Mouse (Mus musculus) left cerebral cortex, postnatal 25 days (tissue): ENCODE data around the gene Ms4a7. TPM values are rescaled to one million over a fixed set of nuclear protein-coding genes. Genes with fewer than 3 reads are reported as not detected.
"Not testable (repeated sequence)": the region's sequence is repeated elsewhere in the genome, so short reads cannot be mapped to it uniquely, and the experiment has no call there.

ENCODE experiments used
- DNase-seq, 2 experiments: peaks; one replicate each; pipeline ENCODE4 v3.0.0; 2022; ENCODE audit warnings: low spot score in 2 of 2, mixed read lengths in 1 of 2
- intact Hi-C: fragments of 180-260 bp; cut with DNase I; formaldehyde crosslinking; loops from one replicate; pipeline ENCODE4 v1.15.1; 2025
- total RNA-seq, 2 experiments: library from RNA; stranded (reverse); gene quantifications; 2 replicates each; pipeline ENCODE4 v1.2.3; 2021

Ms4a7 gene
- total RNA-seq: under 1 TPM; 0.34 to 0.53 TPM

GRCm38 (mm10) chr19:11335932-11336331, at the start of gene Ms4a7:
Ms4a7 (minus strand) TSS chr19:11336146.
- intact Hi-C loops: no loop called here
- no peak for DNase-seq

DNA sequence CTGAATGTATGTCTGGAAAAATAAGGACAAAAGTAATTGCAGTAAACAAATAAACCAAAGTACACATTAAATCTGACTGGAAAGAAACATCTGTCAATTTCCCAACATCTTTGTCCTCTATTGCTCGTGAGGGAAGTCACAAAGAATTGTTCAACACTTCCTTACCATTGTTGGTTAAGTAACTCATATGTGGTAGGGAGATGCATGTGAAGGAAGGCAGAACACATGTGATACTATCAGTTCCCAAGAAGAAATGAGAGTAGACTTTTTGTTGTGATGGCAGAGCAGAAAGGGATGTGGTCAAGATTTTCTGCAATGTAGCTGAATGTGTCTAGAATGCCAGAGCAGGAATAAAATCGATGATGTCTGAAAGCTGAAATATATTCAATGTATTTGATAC, 40.5 kb upstream of the Ms4a7 start:
- intact Hi-C loops: no loop called here
- DNase-seq: no peak

DNA sequence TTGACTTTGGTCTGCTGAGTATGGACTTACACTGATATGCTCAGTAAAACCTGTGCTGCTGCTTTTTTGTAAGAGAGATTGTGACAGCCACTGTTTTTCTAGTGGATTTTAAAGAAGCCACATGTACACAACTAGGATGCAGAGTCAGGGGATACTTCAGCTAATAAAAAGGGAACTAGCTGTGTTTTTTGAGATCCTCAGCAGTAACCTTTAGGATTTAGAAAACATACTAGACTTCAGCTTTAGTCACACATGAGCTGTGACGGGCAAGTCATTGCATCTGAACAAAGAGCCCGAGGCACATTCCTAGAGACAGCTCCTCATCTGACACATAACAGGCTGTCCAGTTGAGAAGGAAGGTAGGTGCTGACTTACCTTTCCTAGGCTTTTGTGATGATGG, 39.3 kb upstream of the Ms4a7 start, which contains the start of gene Ms4a4a:
Gene Ms4a4a, plus strand, starts transcription at position 251 of the 400 bp plus-strand sequence.
- no peak for DNase-seq
- intact Hi-C loops: no loop called here

DNA sequence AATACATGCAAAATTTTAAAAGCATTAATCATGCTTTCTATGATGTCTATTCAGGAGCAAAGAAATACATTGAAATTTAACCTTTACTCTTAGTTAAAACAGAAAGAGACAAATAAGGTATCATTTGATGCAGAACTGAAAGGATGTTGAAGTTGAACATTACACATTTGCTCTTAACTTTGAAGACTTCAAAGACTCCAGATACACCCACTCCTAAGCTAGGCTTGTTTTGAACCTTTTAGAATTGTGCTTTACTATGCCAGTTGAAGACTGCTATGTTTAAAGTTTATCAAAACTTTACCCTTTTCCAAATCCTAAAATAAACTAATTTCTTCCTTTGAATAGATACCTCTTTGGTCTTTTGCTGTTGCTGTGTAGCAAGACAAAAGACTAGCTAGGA, 35.2 kb upstream of the Ms4a7 start:
- intact Hi-C loops: no loop called here
- no peak for DNase-seq

DNA sequence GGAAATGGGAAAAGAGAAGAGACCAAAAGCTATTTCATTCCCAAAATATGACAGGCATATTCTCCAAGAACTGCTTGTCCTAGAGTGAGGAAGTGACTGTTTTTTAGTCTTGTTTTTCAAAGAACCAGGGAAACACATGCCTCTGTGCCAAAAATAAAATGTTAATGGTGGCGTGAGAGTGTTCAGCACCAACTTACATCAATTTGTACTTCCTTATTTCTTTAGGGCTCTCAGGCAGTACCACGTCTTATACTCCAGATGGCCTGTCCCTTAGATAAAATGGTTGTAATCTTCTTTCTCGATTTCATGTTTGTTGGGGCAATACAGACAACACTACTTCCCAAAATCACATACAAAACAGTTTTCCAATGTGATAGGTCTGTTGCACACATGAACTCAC, 32.4 kb upstream of the Ms4a7 start:
- intact Hi-C loops: no loop called here

DNA sequence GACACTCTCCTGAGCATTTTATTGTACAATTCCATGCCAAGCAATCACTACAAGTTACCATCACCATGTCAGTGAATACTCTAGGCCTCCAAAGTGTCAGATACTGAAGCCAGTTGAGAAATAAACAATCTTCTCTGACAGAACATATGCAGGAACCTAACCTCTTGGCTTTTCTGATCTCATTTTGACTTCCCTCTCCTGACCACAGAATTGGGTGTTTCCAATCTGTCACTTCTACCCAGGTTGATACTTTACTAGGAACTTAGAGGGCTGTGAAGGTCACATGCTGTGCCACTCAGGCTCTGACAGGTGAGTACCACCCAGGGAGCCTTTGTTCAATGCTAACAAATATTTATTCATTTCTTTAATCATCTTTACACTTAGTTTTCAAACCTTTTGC, 26.1 kb upstream of the Ms4a7 start:
- intact Hi-C loops: loop anchor here (5.0 kb wide), 1 partner anchor 225 kb away; no protein-coding TSS in a partner anchor
- no peak for DNase-seq

More for the DNA sequence above, 32.4 kb upstream of the Ms4a7 start:
- no peak for DNase-seq

GRCm38 (mm10) chr19:11360106-11360505, 24.2 kb upstream of the Ms4a7 start:
- intact Hi-C loops: loop anchor here (5.0 kb wide), 1 partner anchor 227 kb away; no protein-coding TSS in a partner anchor
- DNase-seq: peak; percentile 4 to 44

GRCm38 (mm10) chr19:11355730-11356129, 19.8 kb upstream of the Ms4a7 start:
- DNase-seq: no peak
- intact Hi-C loops: no loop called here

DNA sequence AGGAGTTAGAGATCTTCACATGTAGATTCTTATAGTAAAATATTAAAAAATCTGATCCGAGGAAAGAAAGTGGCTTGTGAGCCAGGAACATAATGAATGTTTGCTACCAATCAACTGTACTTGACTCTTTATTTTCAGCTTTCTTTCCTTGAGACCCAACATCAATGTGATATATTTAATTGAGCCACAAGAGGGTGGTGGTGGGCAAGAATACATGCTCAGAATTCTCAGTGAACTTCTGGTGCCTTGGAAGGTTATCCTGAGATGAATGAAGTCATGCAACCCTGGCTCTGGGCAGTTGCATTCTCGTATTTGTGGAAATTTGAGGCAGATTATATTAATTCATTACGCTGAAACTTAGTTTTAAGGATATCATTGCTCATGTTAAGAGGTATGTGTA, 15.9 kb upstream of the Ms4a7 start:
- intact Hi-C loops: loop anchor here (5.0 kb wide), 2 partner anchors 250 to 415 kb away; partner anchors contain the start of gene Ms4a6d

DNA sequence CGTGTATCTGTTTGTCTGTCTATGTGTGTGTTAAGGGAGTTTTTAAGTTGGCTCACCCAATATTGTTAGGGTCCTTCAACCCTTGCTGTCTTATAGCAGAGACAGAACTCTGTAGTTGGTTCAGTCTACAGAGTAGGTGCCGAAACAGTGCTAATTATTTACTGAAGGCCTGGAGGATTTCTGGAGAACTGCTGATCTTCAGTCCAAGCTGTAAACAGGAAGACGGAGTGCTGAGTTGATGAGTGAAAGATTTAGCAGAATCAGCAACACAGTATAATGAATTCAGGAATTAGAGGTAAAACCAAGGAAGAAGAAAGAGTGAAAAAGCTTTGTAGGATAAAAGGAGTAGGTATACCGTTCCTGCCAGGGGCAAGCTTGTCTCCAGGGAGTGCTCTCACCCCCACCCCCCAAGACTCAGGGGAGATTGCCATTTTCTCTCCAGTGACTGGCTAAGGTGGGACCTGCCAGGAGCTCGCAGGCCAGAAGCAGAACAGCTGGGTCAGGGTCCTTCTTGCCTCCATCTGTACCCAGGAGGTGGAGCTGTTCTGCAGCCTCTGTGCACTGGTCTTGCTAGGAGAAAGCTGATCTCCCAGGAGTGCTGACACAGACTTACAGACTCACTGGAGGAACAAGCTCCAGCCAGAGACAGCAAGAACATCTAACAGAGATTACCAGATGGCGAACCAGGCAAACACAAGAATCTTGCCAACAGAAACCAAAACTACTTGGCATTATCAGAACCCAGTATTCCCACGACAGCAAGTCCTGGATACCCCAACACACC, 13.9 kb upstream of the Ms4a7 start:
- intact Hi-C loops: loop anchor here (5.0 kb wide), 2 partner anchors 252 to 417 kb away; partner anchors contain the start of gene Ms4a6d
- peak; percentile 12 to 26 for DNase-seq

More for the DNA sequence above, 15.9 kb upstream of the Ms4a7 start:
- peak in 1 of 2 experiments; percentile 16 for DNase-seq

- DNase-seq: no peak
- intact Hi-C loops: no loop called here
These were observed 8.0 kb upstream of the Ms4a7 start for GRCm38 (mm10) chr19:11343992-11344391.

DNA sequence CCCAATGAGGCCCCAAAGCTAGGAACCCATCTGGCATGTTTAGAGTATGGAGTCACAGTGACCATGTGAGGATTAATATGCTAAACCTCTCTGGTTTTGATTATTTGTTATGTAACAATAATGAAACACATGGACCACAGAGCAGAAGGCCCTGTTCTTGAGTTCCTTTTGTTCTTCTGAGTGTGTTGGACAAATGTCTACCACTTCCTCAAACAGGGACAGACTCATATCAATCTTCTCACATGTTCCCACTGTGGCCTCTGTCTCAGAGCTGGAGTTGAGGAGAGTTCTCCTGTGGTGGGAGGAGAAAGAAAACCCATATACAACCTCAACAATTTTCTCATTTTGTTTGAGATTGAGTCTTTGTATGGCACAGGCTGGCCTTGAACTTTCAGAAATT, 7.2 kb upstream of the Ms4a7 start:
- intact Hi-C loops: no loop called here

DNA sequence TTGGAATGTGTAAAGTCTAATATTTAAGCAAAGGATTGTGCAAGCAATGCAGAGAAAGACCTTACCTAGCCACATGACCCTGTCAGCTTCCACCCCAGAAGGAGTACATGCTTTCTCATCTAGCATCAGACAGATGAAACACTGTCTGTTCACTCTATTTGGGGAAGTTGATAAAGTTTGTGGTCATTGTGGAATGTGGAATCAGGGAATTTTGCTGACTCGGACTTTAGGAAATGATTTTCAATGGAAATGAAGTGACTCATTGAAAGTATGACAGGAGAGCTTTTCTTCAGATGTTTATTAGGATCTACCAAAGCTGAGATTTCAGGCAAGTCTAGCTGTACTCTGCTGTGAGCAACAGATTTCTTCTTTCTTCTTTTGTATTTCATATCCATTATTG, 14.8 kb downstream of the Ms4a7 start:
- no peak for DNase-seq
- intact Hi-C loops: no loop called here

More for the DNA sequence above, 7.2 kb upstream of the Ms4a7 start:
- no peak for DNase-seq

- intact Hi-C loops: no loop called here
These were observed 19.2 kb downstream of the Ms4a7 start for GRCm38 (mm10) chr19:11316786-11317185.

GRCm38 (mm10) chr19:11314354-11314753, 21.6 kb downstream of the Ms4a7 start, which contains the start of gene Ms4a14:
Ms4a14 (minus strand) TSS chr19:11314454.
- intact Hi-C loops: no loop called here
- DNase-seq: no peak

More at GRCm38 (mm10) chr19:11316786-11317185, 19.2 kb downstream of the Ms4a7 start:
- DNase-seq: no peak

- intact Hi-C loops: no loop called here
These were observed 27.1 kb downstream of the Ms4a7 start for GRCm38 (mm10) chr19:11308888-11309287.

GRCm38 (mm10) chr19:11299529-11299928, 36.4 kb downstream of the Ms4a7 start:
- intact Hi-C loops, DNase-seq: not testable (repeated sequence)

More at GRCm38 (mm10) chr19:11308888-11309287, 27.1 kb downstream of the Ms4a7 start:
- no peak for DNase-seq

- intact Hi-C loops: no loop called here
- DNase-seq: no peak
These were observed 37.0 kb downstream of the Ms4a7 start for GRCm38 (mm10) chr19:11298939-11299338.

GRCm38 (mm10) chr19:11293616-11294015, 42.3 kb downstream of the Ms4a7 start:
- DNase-seq, intact Hi-C loops: not testable (repeated sequence)

DNA sequence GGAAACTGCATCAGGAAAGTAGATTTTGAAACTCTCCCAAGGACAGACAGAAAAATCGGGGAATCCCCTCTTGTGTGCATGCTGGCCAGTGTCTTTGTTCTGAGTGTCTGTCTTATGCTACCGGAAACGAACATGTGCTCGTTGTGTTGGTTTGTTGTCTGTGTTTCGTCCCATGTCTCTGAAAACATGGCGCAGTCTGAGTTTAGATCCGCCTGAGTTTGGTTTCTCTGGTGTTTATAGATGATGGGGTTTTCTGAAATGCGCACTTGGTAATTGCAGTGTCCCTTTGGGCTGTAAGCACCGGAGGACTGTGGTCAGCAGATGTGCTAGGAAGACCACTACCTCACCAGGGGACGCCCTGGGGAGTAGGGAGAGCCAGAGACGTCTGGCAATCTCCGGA, 43.0 kb downstream of the Ms4a7 start:
- peak in 1 of 2 experiments; percentile 1 for DNase-seq
- intact Hi-C loops: no loop called here

- intact Hi-C loops: no loop called here
- no peak for DNase-seq
These were observed 52.2 kb downstream of the Ms4a7 start, which contains the start of gene Ms4a5 for GRCm38 (mm10) chr19:11283773-11284172. Ms4a5 (minus strand) TSS chr19:11283873.
